Mouse (Mus musculus) heart, embryonic 10.5 days (tissue): ENCODE measurements around the gene Afap1l2. TPM values are rescaled to one million over a fixed set of nuclear protein-coding genes. Genes with fewer than 3 reads are reported as not detected.

ENCODE experiments used
- DNase-seq: peaks from one replicate; pipeline ENCODE4 v3.0.0-alpha.2; 2017; ENCODE audit warnings: low spot score
- H3K27ac ChIP-seq: fragments of 300-500 bp; sonication (generic); 2 replicates; pipeline ENCODE4 v1.5.1; 2016; ENCODE audit warnings: mild to moderate bottlenecking
- H3K27me3 ChIP-seq: fragments of 300-500 bp; sonication (generic); 2 replicates; pipeline ENCODE4 v1.6.1; 2016; ENCODE audit warnings: mild to moderate bottlenecking; ENCODE audit not compliant: poor library complexity, insufficient read depth, severe bottlenecking
- H3K36me3 ChIP-seq: fragments of 300-500 bp; sonication (generic); 2 replicates; pipeline ENCODE4 v1.6.1; 2016; ENCODE audit warnings: mild to moderate bottlenecking, moderate library complexity
- H3K4me1 ChIP-seq: fragments of 300-500 bp; sonication (generic); 2 replicates; pipeline ENCODE4 v1.6.1; 2016; ENCODE audit warnings: mild to moderate bottlenecking
- H3K4me3 ChIP-seq: fragments of 300-500 bp; sonication (generic); 2 replicates; pipeline ENCODE4 v1.5.1; 2016; ENCODE audit warnings: mild to moderate bottlenecking, moderate library complexity
- H3K9me3 ChIP-seq: fragments of 300-500 bp; sonication (generic); 2 replicates; pipeline ENCODE4 v1.6.1; 2016; ENCODE audit warnings: mild to moderate bottlenecking, moderate library complexity
- WGBS: fragments of 180-500 bp; shearing (Covaris S2); methylation state at CpG from one replicate; pipeline ENCODE4 v1.1.7; 2016; 5-methylcytosine and 5-hydroxymethylcytosine counted together
- polyA plus RNA-seq: library from polyadenylated mRNA; unstranded; fragments of >200 nt; fragmentation: Nextera tagmentation; extraction: Ambion mirVana; gene quantifications from 2 replicates; pipeline ENCODE4 v1.2.1, GENCODE M21; 2016

The Afap1l2 gene
- polyA plus RNA-seq, 1 experiment from 2014 or later, result 1.6 TPM

- WGBS, result 69% methylated on average over 6 of the region's 6 CpGs
- peaks cover 85% of the 10 kb centered on the region for H3K27me3 ChIP-seq
- H3K4me3 ChIP-seq, result no peak overlapping the region
- no peaks in the 10 kb centered on the region for H3K9me3 ChIP-seq
- H3K4me1 ChIP-seq, result peaks cover 36% of the 10 kb centered on the region
- DNase-seq, result no peak
- no peak overlapping the region for H3K27ac ChIP-seq
- H3K36me3 ChIP-seq, result no peaks in the 10 kb centered on the region
Observed at GRCm38 (mm10) chr19:56877364-56877763, 130.7 kb downstream of the Afap1l2 start.

GRCm38 (mm10) chr19:56874601-56875315 is 133.3 kb downstream of the Afap1l2 start:
- Histone ChIP-seq H3K9me3 (no peaks in the 10 kb centered on the region), H3K4me1 (peaks cover 19% of the 10 kb centered on the region), H3K36me3 (no peaks in the 10 kb centered on the region), H3K27me3 (peaks cover 89% of the 10 kb centered on the region), H3K27ac (peak overlapping the region; percentile 73), H3K4me3 (peak overlapping the region; percentile 71)
- no peak for DNase-seq
- 10% methylated on average over 30 of the region's 30 CpGs for WGBS

DNA sequence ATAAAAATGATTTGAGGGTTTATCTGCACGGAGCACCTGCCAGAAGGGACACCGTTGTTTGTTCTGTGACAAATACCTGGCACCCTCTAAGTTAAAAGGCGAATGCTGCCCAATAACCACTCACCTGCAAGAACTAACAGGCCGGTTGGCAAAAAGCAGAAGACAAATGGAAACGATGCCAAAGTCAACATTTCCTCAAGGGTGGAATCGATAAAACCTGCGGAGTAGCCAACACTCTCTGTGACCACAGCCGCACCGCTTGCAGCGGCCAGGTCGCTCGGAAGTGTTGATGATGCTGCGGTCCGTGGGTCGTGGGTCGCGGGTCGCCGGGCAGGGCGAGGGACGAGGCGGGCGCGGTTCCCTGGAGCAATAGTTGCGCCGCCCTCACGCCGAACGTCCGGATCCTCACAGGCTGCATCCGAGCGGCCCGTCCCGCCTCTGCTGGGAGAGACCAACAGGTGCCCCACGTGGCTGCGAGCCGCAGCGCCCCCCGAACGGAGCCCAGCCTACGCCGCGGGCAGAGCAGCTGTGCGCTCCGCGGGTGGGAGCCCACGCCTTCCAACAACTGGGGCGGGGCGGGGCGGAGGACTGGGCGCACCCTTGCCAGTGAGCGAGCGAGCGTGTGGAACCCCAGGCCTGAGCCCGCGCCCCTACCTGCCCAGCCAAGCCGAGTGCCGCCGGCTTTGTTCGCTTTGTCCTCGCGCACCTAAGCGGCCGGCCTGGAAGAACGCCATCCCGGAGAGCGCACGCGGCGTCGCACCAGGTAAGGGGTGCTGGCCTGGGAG is 134.0 kb downstream of the Afap1l2 start, which contains the start of gene Vwa2:
TSS of gene Vwa2 (plus strand) at position 434 of the 785 bp plus-strand sequence.
- Histone ChIP-seq H3K4me1 (peaks cover 17% of the 10 kb centered on the region), H3K27ac (peak within 1 kb of the TSS; percentile 73)
- 2% methylated on average over 71 of the region's 71 CpGs for WGBS

DNA sequence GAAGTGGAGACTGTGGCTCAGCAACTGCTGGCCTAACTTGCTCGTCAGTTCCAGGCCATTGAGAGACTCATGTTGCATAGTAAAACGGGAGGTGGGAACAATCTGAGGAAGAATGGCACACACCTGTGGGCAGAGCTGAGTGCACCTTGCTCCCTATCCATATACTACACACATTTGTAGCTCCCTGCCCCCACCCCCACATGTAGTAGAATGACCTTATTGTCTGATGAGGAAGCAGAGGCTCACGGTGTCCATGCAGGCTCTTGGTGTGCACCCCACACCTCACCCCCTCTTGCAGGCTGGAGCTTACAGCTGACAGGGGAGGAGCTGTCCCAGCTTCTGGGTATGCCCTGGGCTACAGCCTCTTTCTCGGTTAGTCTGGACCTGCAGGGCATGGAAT is 140.3 kb downstream of the Afap1l2 start:
- WGBS, result 68% methylated on average over 4 of the region's 4 CpGs

More for the DNA sequence above, 134.0 kb downstream of the Afap1l2 start, which contains the start of gene Vwa2:
- H3K4me3 ChIP-seq, result peak within 1 kb of the TSS; percentile 71
- H3K27me3 ChIP-seq, result peaks cover 86% of the 10 kb centered on the region
- no peaks in the 10 kb centered on the region for H3K9me3 ChIP-seq
- no peaks in the 10 kb centered on the region for H3K36me3 ChIP-seq
- DNase-seq, result no peak

More for the DNA sequence above, 140.3 kb downstream of the Afap1l2 start:
- Histone ChIP-seq H3K4me3 (no peak overlapping the region), H3K9me3 (no peaks in the 10 kb centered on the region), H3K36me3 (no peaks in the 10 kb centered on the region), H3K27ac (no peak overlapping the region), H3K27me3 (peaks cover 36% of the 10 kb centered on the region), H3K4me1 (peaks cover 12% of the 10 kb centered on the region)
- DNase-seq, result no peak

Other genes starting within 250 kb of the Afap1l2 start
- gene Ccdc186, start 186.0 kb downstream of the Afap1l2 start, polyA plus RNA-seq, result 14.7 and 15.2 TPM in 2 replicates
- 1.0 TPM in 2 replicates for gene Tdrd1, start 182.0 kb downstream of the Afap1l2 start, polyA plus RNA-seq
- 0.38 and 1.9 TPM in 2 replicates for gene Vwa2, start 134.0 kb downstream of the Afap1l2 start, polyA plus RNA-seq